In the genomic region with DNA sequence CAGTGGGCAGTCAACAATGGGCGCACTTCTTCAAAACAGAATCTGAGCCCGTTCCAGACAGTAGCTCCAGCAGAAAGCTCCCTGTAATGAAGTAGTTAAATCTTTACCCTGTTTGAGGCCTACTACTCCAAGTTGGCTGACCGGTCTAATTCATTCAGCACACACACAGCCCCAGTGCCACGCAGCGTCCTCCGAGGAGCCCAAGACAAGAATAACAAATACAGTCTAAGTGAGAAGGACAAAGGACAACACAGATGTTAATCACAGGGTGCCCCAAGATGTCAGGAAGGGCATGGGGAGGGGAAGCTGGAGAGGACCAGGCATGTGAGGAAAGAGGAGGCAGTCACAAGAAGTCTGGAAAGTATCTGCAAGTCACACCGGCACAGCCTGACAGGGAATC, we compare ENCODE assay signal across 15 mouse cellular contexts. TPM values are rescaled to one million over a fixed set of nuclear protein-coding genes. Genes with fewer than 3 reads are reported as not detected.
A peak's percentile ranks its signal among the peaks of the same experiment; 100 is the strongest.
DNase-seq lines count a peak whose midpoint lies in the region; ATAC-seq and TF ChIP-seq lines count a peak whose summit lies in the region.
"Had no signal": no experiment of that assay in that cellular context is flagged by ENCODE, and none has a peak within 500 bp of the region (broad histone marks: within the 10 kb centered on the region; RNA-seq: fewer than 3 reads in every experiment).

No protein-coding gene starts in this region.

- peaks cover 31% of the 10 kb centered on the region for H3K4me1 ChIP-seq in heart, embryonic 10.5 days
- peaks cover 22% of the 10 kb centered on the region for H3K4me1 ChIP-seq in midbrain, embryonic 10.5 days
- peaks cover 13% of the 10 kb centered on the region for H3K4me1 ChIP-seq in midbrain, embryonic 14.5 days (ENCODE audit: control insufficient read depth, insufficient read depth, low read length)

- H3K27ac ChIP-seq in heart, embryonic 10.5 days: peak overlapping the region; percentile 79
- no peak overlapping the region for H3K27ac ChIP-seq in midbrain, embryonic 10.5 days (replicated peaks)
- H3K27ac ChIP-seq in midbrain, embryonic 14.5 days (replicated peaks; ENCODE audit: low read depth, low read length): no peak overlapping the region
- no peak overlapping the region for H3K27ac ChIP-seq in left cerebral cortex, adult 2 months
- H3K27ac ChIP-seq: neural tube, embryonic 13.5 days; stomach, postnatal 0 days had no signal

- no peak for ATAC-seq in midbrain, embryonic 14.5 days (ENCODE audit: low FRiP score, low TSS enrichment)
- ATAC-seq: forebrain, embryonic 16.5 days had no signal

- H3K27me3 ChIP-seq in heart, embryonic 10.5 days (ENCODE audit: insufficient read depth, poor library complexity, severe bottlenecking): no peaks in the 10 kb centered on the region
- H3K27me3 ChIP-seq in midbrain, embryonic 10.5 days (ENCODE audit: low read depth, poor library complexity, severe bottlenecking): peaks cover 24% of the 10 kb centered on the region
- no peaks in the 10 kb centered on the region for H3K27me3 ChIP-seq in midbrain, embryonic 14.5 days (ENCODE audit: control insufficient read depth, insufficient read depth, low read length)
- H3K27me3 ChIP-seq: CH12.LX; neural tube, embryonic 13.5 days had no signal

- no peaks in the 10 kb centered on the region; the same call in 1 of the 2 replicates for H3K36me3 ChIP-seq in heart, embryonic 10.5 days
- no peaks in the 10 kb centered on the region for H3K36me3 ChIP-seq in midbrain, embryonic 10.5 days
- no peaks in the 10 kb centered on the region for H3K36me3 ChIP-seq in midbrain, embryonic 14.5 days (ENCODE audit: control insufficient read depth, insufficient read depth, low read length)
- H3K36me3 ChIP-seq: neural tube, embryonic 13.5 days had no signal

- H3K9me3 ChIP-seq in heart, embryonic 10.5 days: no peaks in the 10 kb centered on the region
- H3K9me3 ChIP-seq in midbrain, embryonic 10.5 days (replicated peaks): no peaks in the 10 kb centered on the region
- no peaks in the 10 kb centered on the region for H3K9me3 ChIP-seq in midbrain, embryonic 14.5 days (ENCODE audit: control insufficient read depth, low read length)
- H3K9me3 ChIP-seq: neural tube, embryonic 13.5 days had no signal

- no peak overlapping the region for H3K9ac ChIP-seq in midbrain, embryonic 14.5 days (replicated peaks; ENCODE audit: low read length)
- H3K9ac ChIP-seq: neural tube, embryonic 13.5 days had no signal

- intact Hi-C loops in left cerebral cortex, adult 2 months (cut with DNase I): no loop called here

- peak; percentile 80 for DNase-seq in heart, embryonic 10.5 days (ENCODE audit: low spot score)
- DNase-seq in heart, postnatal 4 days: no peak
- DNase-seq in kidney, adult 9 months: peak; percentile 6
- no peak for DNase-seq in kidney, adult 8-10 months
- DNase-seq in midbrain, embryonic 10.5 days (ENCODE audit: low spot score): peak; percentile 25
- DNase-seq in midbrain, embryonic 14.5 days: no peak
- DNase-seq in kidney, postnatal 4 days: peak; percentile 18 to 41
- no peak for DNase-seq in left cerebral cortex, adult 2 months (ENCODE audit: extremely low spot score in 1 of 2, low spot score in 2 of 2)
- DNase-seq: adrenal gland, adult 2 months; cerebellum, postnatal 10 days; left cerebral cortex, postnatal 4 days had no signal

- WGBS in heart, embryonic 10.5 days: 34% methylated on average over 7 of the region's 7 CpGs
- WGBS in midbrain, embryonic 10.5 days: 59% methylated on average over 7 of the region's 7 CpGs
- 47% methylated on average over 7 of the region's 7 CpGs for WGBS in midbrain, embryonic 14.5 days

- H3K4me2 ChIP-seq in midbrain, embryonic 14.5 days (ENCODE audit: low read length): no peak overlapping the region
- H3K4me2 ChIP-seq: neural tube, embryonic 13.5 days had no signal

- TF ChIP-seq CTCF in left cerebral cortex, adult 2 months (IDR thresholded peaks at IDR 0.05): no peak

- H3K4me3 ChIP-seq in heart, embryonic 10.5 days: no peak overlapping the region
- H3K4me3 ChIP-seq in midbrain, embryonic 10.5 days: no peak overlapping the region
- no peak overlapping the region for H3K4me3 ChIP-seq in midbrain, embryonic 14.5 days (replicated peaks; ENCODE audit: low read depth, low read length)
- no peak overlapping the region for H3K4me3 ChIP-seq in left cerebral cortex, adult 2 months
- H3K4me3 ChIP-seq: neural tube, embryonic 13.5 days had no signal

RNA-seq across cellular contexts. Expression of a gene that starts 22.8 kb away (rescaled TPM):
- 0.21 and 0.59 TPM in 2 replicates for polyA plus RNA-seq in heart, embryonic 10.5 days (2016; fragmentation: Nextera tagmentation; extraction: Ambion mirVana)
- under 1 TPM; 0.31 to 0.72 TPM for total RNA-seq in heart, postnatal 4 days (2021)
- polyA plus RNA-seq in midbrain, embryonic 10.5 days (2016; fragmentation: Nextera tagmentation; extraction: Ambion mirVana): 0.72 and 1.2 TPM in 2 replicates
- 12.4 TPM in 2 replicates for polyA plus RNA-seq in midbrain, embryonic 14.5 days (2014; fragmentation: Nextera tagmentation; extraction: Ambion mirVana)
- total RNA-seq in left cerebral cortex, adult 2 months (2021): 10 to 100 TPM; 63.3 to 68.9 TPM

RNA-seq across cellular contexts. Expression of a gene that starts 56.0 kb away (rescaled TPM):
- polyA plus RNA-seq in heart, embryonic 10.5 days (2016; fragmentation: Nextera tagmentation; extraction: Ambion mirVana): 9.8 and 13.1 TPM in 2 replicates
- 10 to 100 TPM; 71.6 to 86.7 TPM for total RNA-seq in heart, postnatal 4 days (2021)
- polyA plus RNA-seq in midbrain, embryonic 10.5 days (2016; fragmentation: Nextera tagmentation; extraction: Ambion mirVana): 7.9 and 9.5 TPM in 2 replicates
- 9.0 and 16.5 TPM in 2 replicates for polyA plus RNA-seq in midbrain, embryonic 14.5 days (2014; fragmentation: Nextera tagmentation; extraction: Ambion mirVana)
- total RNA-seq in left cerebral cortex, adult 2 months (2021): 100 to 1,000 TPM in 1 of 2 experiments, 10 to 100 TPM in 1; 99.3 to 109 TPM

Comparison
In these comparisons a context has a peak if more than half of its experiments do, and no peak if none do; other contexts are left out.
1. DNase-seq: peak in heart, embryonic 10.5 days (single experiment), kidney, adult 9 months (single experiment), midbrain, embryonic 10.5 days (single experiment) and kidney, postnatal 4 days (2 of 2); none in heart, postnatal 4 days (single experiment), kidney, adult 8-10 months (0 of 2), midbrain, embryonic 14.5 days (single experiment) and left cerebral cortex, adult 2 months (0 of 2).